Mouse (Mus musculus): ENCODE data around the gene Ifi205.

The Ifi205 gene

GRCm38 (mm10) chr1:173973111-173973510 lies 58.5 kb downstream of the Ifi205 start:
- no peak for DNase-seq (ENCODE audit: low read depth)
